Mouse (Mus musculus): ENCODE measurements at regions not wholly inside any gene's neighbourhood (a gene's known extent, or its start where the extent isn't known, plus 50 kb on each side); places are given as distances from the start of the nearest gene placed in this dataset.

GRCm38 (mm10) chr8:127704406-127704805, 640.7 kb downstream of the Pard3 start:
- no peak overlapping the region for H3K9ac ChIP-seq (ENCODE audit: low read depth, low read length)
- 45% methylated on average over 4 of the region's 4 CpGs for WGBS (ENCODE audit: insufficient replicate concordance)
- H3K4me3 ChIP-seq (ENCODE audit: low read depth, low read length), result no peak overlapping the region
- H3K27ac ChIP-seq (ENCODE audit: low read length), result no peak overlapping the region
- no peaks in the 10 kb centered on the region for H3K36me3 ChIP-seq (ENCODE audit: control insufficient read depth, insufficient read depth)
- no peaks in the 10 kb centered on the region for H3K4me1 ChIP-seq (ENCODE audit: control insufficient read depth, low read depth, low read length)
- no peak for ATAC-seq (ENCODE audit: low read depth)
- H3K4me2 ChIP-seq (ENCODE audit: low read depth, low read length), result no peak overlapping the region
- no peaks in the 10 kb centered on the region for H3K9me3 ChIP-seq (replicated peaks; ENCODE audit: control insufficient read depth, low read length)
- H3K27me3 ChIP-seq (ENCODE audit: control insufficient read depth, insufficient read depth, low read depth, low read length), result no peaks in the 10 kb centered on the region

GRCm38 (mm10) chr8:127706051-127706835, 642.5 kb downstream of the Pard3 start:
- Histone ChIP-seq H3K9ac (ENCODE audit: low read depth, low read length) (no peak overlapping the region), H3K4me2 (ENCODE audit: low read depth, low read length) (no peak overlapping the region), H3K27ac (ENCODE audit: low read length) (no peak overlapping the region), H3K9me3 (replicated peaks; ENCODE audit: control insufficient read depth, low read length) (no peaks in the 10 kb centered on the region), H3K4me3 (ENCODE audit: low read depth, low read length) (no peak overlapping the region), H3K27me3 (ENCODE audit: control insufficient read depth, insufficient read depth, low read depth, low read length) (no peaks in the 10 kb centered on the region), H3K4me1 (ENCODE audit: control insufficient read depth, low read depth, low read length) (no peaks in the 10 kb centered on the region), H3K36me3 (ENCODE audit: control insufficient read depth, insufficient read depth) (no peaks in the 10 kb centered on the region)
- 60% methylated on average over 16 of the region's 16 CpGs for WGBS (ENCODE audit: insufficient replicate concordance)
- no peak for ATAC-seq (ENCODE audit: low read depth)

- 56% methylated on average over 5 of the region's 5 CpGs for WGBS (ENCODE audit: insufficient replicate concordance)
- Histone ChIP-seq H3K36me3 (ENCODE audit: control insufficient read depth, insufficient read depth) (no peaks in the 10 kb centered on the region), H3K9me3 (replicated peaks; ENCODE audit: control insufficient read depth, low read length) (no peaks in the 10 kb centered on the region), H3K9ac (ENCODE audit: low read depth, low read length) (no peak overlapping the region), H3K4me1 (ENCODE audit: control insufficient read depth, low read depth, low read length) (no peaks in the 10 kb centered on the region), H3K27me3 (ENCODE audit: control insufficient read depth, insufficient read depth, low read depth, low read length) (no peaks in the 10 kb centered on the region), H3K27ac (ENCODE audit: low read length) (no peak overlapping the region), H3K4me2 (ENCODE audit: low read depth, low read length) (no peak overlapping the region), H3K4me3 (ENCODE audit: low read depth, low read length) (no peak overlapping the region)
- ATAC-seq (ENCODE audit: low read depth), result no peak
Measured at GRCm38 (mm10) chr8:127709439-127709838, 645.7 kb downstream of the Pard3 start.

GRCm38 (mm10) chr8:127715097-127715496, 643.3 kb upstream of the Nrp1 start:
- WGBS (ENCODE audit: insufficient replicate concordance), result 59% methylated on average over 1 of the region's 1 CpGs
- no peak overlapping the region for H3K4me2 ChIP-seq (ENCODE audit: low read depth, low read length)
- H3K4me1 ChIP-seq (ENCODE audit: control insufficient read depth, low read depth, low read length), result no peaks in the 10 kb centered on the region
- H3K4me3 ChIP-seq (ENCODE audit: low read depth, low read length), result no peak overlapping the region
- no peaks in the 10 kb centered on the region for H3K9me3 ChIP-seq (replicated peaks; ENCODE audit: control insufficient read depth, low read length)
- H3K27ac ChIP-seq (ENCODE audit: low read length), result no peak overlapping the region
- no peaks in the 10 kb centered on the region for H3K36me3 ChIP-seq (ENCODE audit: control insufficient read depth, insufficient read depth)
- H3K9ac ChIP-seq (ENCODE audit: low read depth, low read length), result no peak overlapping the region
- ATAC-seq (ENCODE audit: low read depth), result no peak
- H3K27me3 ChIP-seq (ENCODE audit: control insufficient read depth, insufficient read depth, low read depth, low read length), result no peaks in the 10 kb centered on the region

- no peak overlapping the region for H3K4me2 ChIP-seq (ENCODE audit: low read depth, low read length)
- H3K27ac ChIP-seq (ENCODE audit: low read length), result no peak overlapping the region
- H3K9ac ChIP-seq (ENCODE audit: low read depth, low read length), result no peak overlapping the region
- no peaks in the 10 kb centered on the region for H3K4me1 ChIP-seq (ENCODE audit: control insufficient read depth, low read depth, low read length)
- H3K27me3 ChIP-seq (ENCODE audit: control insufficient read depth, insufficient read depth, low read depth, low read length), result no peaks in the 10 kb centered on the region
- no peaks in the 10 kb centered on the region for H3K36me3 ChIP-seq (ENCODE audit: control insufficient read depth, insufficient read depth)
- H3K4me3 ChIP-seq (ENCODE audit: low read depth, low read length), result no peak overlapping the region
- no peak for ATAC-seq (ENCODE audit: low read depth)
- H3K9me3 ChIP-seq (replicated peaks; ENCODE audit: control insufficient read depth, low read length), result no peaks in the 10 kb centered on the region
Measured at GRCm38 (mm10) chr8:127717969-127718368, 640.4 kb upstream of the Nrp1 start.

- Histone ChIP-seq H3K9me3 (replicated peaks; ENCODE audit: control insufficient read depth, low read length) (no peaks in the 10 kb centered on the region), H3K27ac (ENCODE audit: low read length) (no peak overlapping the region), H3K4me2 (ENCODE audit: low read depth, low read length) (no peak overlapping the region), H3K4me1 (ENCODE audit: control insufficient read depth, low read depth, low read length) (no peaks in the 10 kb centered on the region), H3K9ac (ENCODE audit: low read depth, low read length) (no peak overlapping the region), H3K4me3 (ENCODE audit: low read depth, low read length) (no peak overlapping the region), H3K36me3 (ENCODE audit: control insufficient read depth, insufficient read depth) (no peaks in the 10 kb centered on the region), H3K27me3 (ENCODE audit: control insufficient read depth, insufficient read depth, low read depth, low read length) (no peaks in the 10 kb centered on the region)
- WGBS (ENCODE audit: insufficient replicate concordance), result 12% methylated on average over 6 of the region's 6 CpGs
- no peak for ATAC-seq (ENCODE audit: low read depth)
Measured at GRCm38 (mm10) chr8:127719881-127720280, 638.5 kb upstream of the Nrp1 start.

GRCm38 (mm10) chr8:127720593-127721290, 637.7 kb upstream of the Nrp1 start:
- no peak for ATAC-seq (ENCODE audit: low read depth)
- H3K9ac ChIP-seq (ENCODE audit: low read depth, low read length), result no peak overlapping the region
- H3K4me3 ChIP-seq (ENCODE audit: low read depth, low read length), result no peak overlapping the region
- H3K36me3 ChIP-seq (ENCODE audit: control insufficient read depth, insufficient read depth), result no peaks in the 10 kb centered on the region
- H3K27me3 ChIP-seq (ENCODE audit: control insufficient read depth, insufficient read depth, low read depth, low read length), result no peaks in the 10 kb centered on the region
- no peaks in the 10 kb centered on the region for H3K4me1 ChIP-seq (ENCODE audit: control insufficient read depth, low read depth, low read length)
- no peak overlapping the region for H3K4me2 ChIP-seq (ENCODE audit: low read depth, low read length)
- WGBS (ENCODE audit: insufficient replicate concordance), result 20% methylated on average over 6 of the region's 6 CpGs
- no peak overlapping the region for H3K27ac ChIP-seq (ENCODE audit: low read length)
- H3K9me3 ChIP-seq (replicated peaks; ENCODE audit: control insufficient read depth, low read length), result no peaks in the 10 kb centered on the region

GRCm38 (mm10) chr8:127721624-127722023, 636.8 kb upstream of the Nrp1 start:
- no peaks in the 10 kb centered on the region for H3K36me3 ChIP-seq (ENCODE audit: control insufficient read depth, insufficient read depth)
- no peak overlapping the region for H3K4me2 ChIP-seq (ENCODE audit: low read depth, low read length)
- no peak for ATAC-seq (ENCODE audit: low read depth)
- no peak overlapping the region for H3K4me3 ChIP-seq (ENCODE audit: low read depth, low read length)
- 30% methylated on average over 1 of the region's 1 CpGs for WGBS (ENCODE audit: insufficient replicate concordance)
- no peaks in the 10 kb centered on the region for H3K4me1 ChIP-seq (ENCODE audit: control insufficient read depth, low read depth, low read length)
- H3K27ac ChIP-seq (ENCODE audit: low read length), result no peak overlapping the region
- H3K9me3 ChIP-seq (replicated peaks; ENCODE audit: control insufficient read depth, low read length), result no peaks in the 10 kb centered on the region
- no peak overlapping the region for H3K9ac ChIP-seq (ENCODE audit: low read depth, low read length)
- H3K27me3 ChIP-seq (ENCODE audit: control insufficient read depth, insufficient read depth, low read depth, low read length), result no peaks in the 10 kb centered on the region

- Histone ChIP-seq H3K27me3 (ENCODE audit: control insufficient read depth, insufficient read depth, low read depth, low read length) (no peaks in the 10 kb centered on the region), H3K4me3 (ENCODE audit: low read depth, low read length) (no peak overlapping the region), H3K27ac (ENCODE audit: low read length) (no peak overlapping the region), H3K36me3 (ENCODE audit: control insufficient read depth, insufficient read depth) (no peaks in the 10 kb centered on the region), H3K4me1 (ENCODE audit: control insufficient read depth, low read depth, low read length) (no peaks in the 10 kb centered on the region), H3K4me2 (ENCODE audit: low read depth, low read length) (no peak overlapping the region), H3K9ac (ENCODE audit: low read depth, low read length) (no peak overlapping the region), H3K9me3 (replicated peaks; ENCODE audit: control insufficient read depth, low read length) (no peaks in the 10 kb centered on the region)
- ATAC-seq (ENCODE audit: low read depth), result no peak
- 57% methylated on average over 3 of the region's 3 CpGs for WGBS (ENCODE audit: insufficient replicate concordance)
Measured at GRCm38 (mm10) chr8:127734059-127734458, 624.3 kb upstream of the Nrp1 start.

Measured in liver, embryonic 16.5 days (tissue).